Mouse (Mus musculus) central nervous system, embryonic 14 days (tissue): ENCODE measurements around the gene Fars2. TPM values are rescaled to one million over a fixed set of nuclear protein-coding genes. Genes with fewer than 3 reads are reported as not detected.

Experiments used
- polyA plus RNA-seq: library from polyadenylated mRNA; depleted of rRNA; stranded (reverse); fragments of >200 nt; gene quantifications from 2 replicates; pipeline ENCODE4 v1.2.3, GENCODE M21; 2012; rRNA removed

Fars2 gene
- 30.5 and 32.8 TPM in 2 replicates for polyA plus RNA-seq

DNA sequence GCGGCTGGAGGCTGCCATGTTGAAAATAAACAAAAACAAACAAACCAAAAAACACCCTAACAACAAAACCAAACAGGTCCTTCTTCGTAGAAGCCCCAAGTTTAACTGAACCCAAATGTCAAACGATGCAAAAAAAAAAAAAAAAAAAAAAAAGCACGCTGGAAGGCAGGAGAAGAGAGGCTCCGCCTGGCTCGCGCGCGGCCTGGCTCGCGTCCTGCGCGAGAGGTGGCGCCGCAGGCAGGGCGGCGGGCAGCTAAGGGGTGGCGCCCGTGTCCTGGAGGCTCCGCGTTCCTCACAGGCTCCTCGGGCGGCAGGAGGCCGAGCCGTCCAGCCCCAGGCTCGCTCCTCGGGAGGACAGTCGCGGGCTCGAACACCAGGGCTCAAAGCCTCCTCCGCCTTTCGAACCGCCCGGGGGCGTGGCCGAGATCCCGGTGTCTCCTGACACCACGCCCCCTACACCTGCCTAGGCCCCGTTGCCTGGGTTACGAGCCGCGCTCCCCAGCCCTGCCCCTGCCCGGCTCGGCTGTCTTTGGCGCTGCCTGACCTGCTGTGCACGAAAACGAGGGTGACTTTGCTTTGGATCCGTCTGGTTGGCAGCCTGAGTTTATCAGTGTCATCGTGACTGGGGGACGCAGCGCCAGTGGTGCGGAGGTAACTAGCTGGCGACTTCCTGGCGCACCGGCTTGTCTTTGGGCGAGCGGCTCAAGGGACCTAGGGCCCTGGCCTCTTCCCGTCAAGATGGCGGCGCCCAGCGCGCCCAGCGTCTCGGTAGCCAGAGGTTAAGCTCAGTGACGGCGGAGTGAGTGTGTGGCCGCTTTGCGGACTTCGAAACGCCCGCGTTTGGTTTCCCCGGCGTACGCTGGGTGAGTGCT lies at the start of gene Fars2, which contains the start of gene Lyrm4:
Gene Fars2 (plus strand): TSS at position 270 of the 872 bp plus-strand sequence.
Gene Lyrm4 (minus strand): TSS at position 384 of the 872 bp plus-strand sequence.

DNA sequence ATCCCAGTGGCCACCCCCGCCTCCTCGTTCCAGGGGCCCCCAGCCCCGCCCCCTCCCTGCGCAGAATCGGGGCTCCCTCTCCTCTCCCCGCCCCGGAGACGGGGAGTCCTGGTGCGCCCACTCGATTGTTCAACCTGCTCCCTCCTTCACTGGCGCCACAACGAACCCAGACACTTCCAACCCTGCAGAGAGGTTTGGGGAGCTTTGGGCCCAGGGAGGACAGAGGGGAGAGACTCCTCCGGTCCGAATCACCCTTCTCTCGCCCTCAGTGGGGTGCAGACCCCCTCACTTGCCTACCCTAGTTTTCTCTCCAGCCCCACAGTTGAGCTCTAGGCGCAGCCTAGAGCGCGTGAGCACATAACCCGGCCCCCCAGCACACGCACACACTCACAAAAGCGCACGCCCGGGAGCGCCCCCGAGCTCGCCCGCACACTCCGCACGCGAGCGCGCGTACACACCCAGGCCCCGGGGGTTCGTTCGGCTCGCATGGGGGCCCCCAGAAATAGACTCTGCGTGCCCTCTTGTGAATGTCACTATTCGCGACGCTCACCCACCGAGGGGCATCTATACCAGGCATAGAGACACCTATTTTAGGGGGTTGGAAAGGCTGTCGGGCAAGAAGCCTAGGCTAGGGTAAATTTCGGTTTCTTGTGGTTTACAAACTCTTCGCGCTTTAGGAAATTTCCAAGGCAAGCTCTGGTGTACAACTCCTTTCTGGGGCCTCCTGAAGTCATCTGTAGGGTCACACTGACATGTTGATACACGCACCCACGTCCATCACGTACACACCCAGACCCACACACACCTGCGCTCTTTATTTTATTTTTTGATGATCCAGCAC lies 617.7 kb downstream of the Fars2 start, which contains the start of gene Nrn1:
Gene Nrn1 (minus strand): TSS at position 401 of the 841 bp plus-strand sequence.

Other genes with a start within 250 kb of the Fars2 start
- gene Rpp40, start 211.1 kb upstream of the Fars2 start, polyA plus RNA-seq = 6.4 and 7.0 TPM in 2 replicates
- 0.50 and 0.54 TPM in 2 replicates for gene Ppp1r3g, start 158.6 kb upstream of the Fars2 start, polyA plus RNA-seq
- gene Lyrm4, start 114 bp downstream of the Fars2 start, polyA plus RNA-seq = 12.0 and 13.5 TPM in 2 replicates